Mouse (Mus musculus): ENCODE measurements around the gene Sertad1.

The Sertad1 gene

GRCm38 (mm10) chr7:27486770-27487697, at the start of gene Sertad1:
Sertad1 (plus strand) TSS chr7:27486910.
- peak; percentile 99 for DNase-seq (ENCODE audit: low read depth)

GRCm38 (mm10) chr7:27437544-27437943, 49.2 kb upstream of the Sertad1 start:
- DNase-seq (ENCODE audit: low read depth) = no peak

GRCm38 (mm10) chr7:27440014-27440413, 46.7 kb upstream of the Sertad1 start:
- DNase-seq (ENCODE audit: low read depth) = no peak

- no peak for DNase-seq (ENCODE audit: low read depth)
Measured at GRCm38 (mm10) chr7:27446051-27446450, 40.7 kb upstream of the Sertad1 start.

- DNase-seq (ENCODE audit: low read depth) = no peak
Measured at GRCm38 (mm10) chr7:27446521-27447418, 39.9 kb upstream of the Sertad1 start.

GRCm38 (mm10) chr7:27447419-27448286, 39.1 kb upstream of the Sertad1 start, which contains the start of the genes Sptbn4 and Blvrb:
Sptbn4 (minus strand) TSS chr7:27447686.
Blvrb (plus strand) TSS chr7:27447978.
- DNase-seq (ENCODE audit: low read depth) = peak; percentile 100

- peak; percentile 49 for DNase-seq (ENCODE audit: low read depth)
Measured at GRCm38 (mm10) chr7:27448421-27449206, 38.1 kb upstream of the Sertad1 start.

GRCm38 (mm10) chr7:27449256-27449862, 37.4 kb upstream of the Sertad1 start:
- peak; percentile 53 for DNase-seq (ENCODE audit: low read depth)

GRCm38 (mm10) chr7:27451359-27451758, 35.4 kb upstream of the Sertad1 start:
- no peak for DNase-seq (ENCODE audit: low read depth)

- DNase-seq (ENCODE audit: low read depth) = no peak
Measured at GRCm38 (mm10) chr7:27452206-27452770, 34.4 kb upstream of the Sertad1 start.

GRCm38 (mm10) chr7:27454461-27455121, 32.1 kb upstream of the Sertad1 start:
- no peak for DNase-seq (ENCODE audit: low read depth)

- no peak for DNase-seq (ENCODE audit: low read depth)
Measured at GRCm38 (mm10) chr7:27455273-27455672, 31.4 kb upstream of the Sertad1 start.

GRCm38 (mm10) chr7:27458614-27459013, 28.1 kb upstream of the Sertad1 start:
- no peak for DNase-seq (ENCODE audit: low read depth)

- DNase-seq (ENCODE audit: low read depth) = no peak
Measured at GRCm38 (mm10) chr7:27459640-27460039, 27.1 kb upstream of the Sertad1 start.

- no peak for DNase-seq (ENCODE audit: low read depth)
Measured at GRCm38 (mm10) chr7:27460477-27460876, 26.2 kb upstream of the Sertad1 start.

GRCm38 (mm10) chr7:27467648-27468047, 19.1 kb upstream of the Sertad1 start:
- DNase-seq (ENCODE audit: low read depth) = no peak

GRCm38 (mm10) chr7:27471390-27472120, 15.2 kb upstream of the Sertad1 start:
- DNase-seq (ENCODE audit: low read depth) = no peak

- DNase-seq (ENCODE audit: low read depth) = no peak
Measured at GRCm38 (mm10) chr7:27472596-27472995, 14.1 kb upstream of the Sertad1 start.
